Mouse (Mus musculus) embryo, embryonic 11.5 days (tissue): ENCODE measurements around the gene Ntrk3.

Experiments
- DNase-seq: peaks from one replicate; pipeline ENCODE4 v3.0.0-alpha.2; 2012; ENCODE audit warnings: low read depth, low spot score

The Ntrk3 gene

DNA sequence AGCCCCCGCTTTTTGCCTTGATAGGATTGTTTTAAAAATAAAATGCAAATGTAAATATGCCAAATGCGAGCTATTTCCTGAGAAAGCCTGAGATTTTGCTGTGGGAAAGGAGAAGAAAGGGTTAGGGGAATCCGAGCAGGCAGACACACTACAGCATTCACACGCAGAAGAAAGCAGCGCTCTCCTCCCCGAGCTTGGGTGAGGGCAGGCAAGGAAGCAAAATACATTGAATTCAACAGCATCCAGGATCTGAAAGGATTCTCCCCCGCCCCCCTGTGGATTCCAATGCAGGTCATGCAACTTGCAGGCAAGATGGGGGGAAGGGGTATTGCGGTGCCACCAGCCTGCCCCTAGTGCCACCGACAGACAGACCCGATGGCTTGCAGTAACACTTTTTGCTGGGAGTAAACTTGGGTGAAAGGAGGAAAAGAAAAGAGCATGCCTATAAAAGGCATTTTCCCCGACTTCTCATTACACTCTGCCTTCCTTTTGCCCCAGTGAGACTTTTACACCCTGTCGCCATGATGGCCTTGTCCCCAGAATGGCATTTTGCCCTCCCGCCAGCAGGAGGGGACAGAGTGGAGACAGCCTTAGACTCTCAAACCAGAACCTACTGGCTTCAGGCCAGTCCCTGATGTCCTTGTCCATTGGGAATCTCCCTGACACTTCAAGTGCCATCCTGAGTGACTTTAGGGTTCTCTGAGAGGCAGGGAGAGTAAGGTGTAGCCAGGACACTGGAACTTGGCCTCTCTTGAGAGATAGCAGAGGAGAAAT lies 158.2 kb downstream of the Ntrk3 start:
- no peak for DNase-seq

DNA sequence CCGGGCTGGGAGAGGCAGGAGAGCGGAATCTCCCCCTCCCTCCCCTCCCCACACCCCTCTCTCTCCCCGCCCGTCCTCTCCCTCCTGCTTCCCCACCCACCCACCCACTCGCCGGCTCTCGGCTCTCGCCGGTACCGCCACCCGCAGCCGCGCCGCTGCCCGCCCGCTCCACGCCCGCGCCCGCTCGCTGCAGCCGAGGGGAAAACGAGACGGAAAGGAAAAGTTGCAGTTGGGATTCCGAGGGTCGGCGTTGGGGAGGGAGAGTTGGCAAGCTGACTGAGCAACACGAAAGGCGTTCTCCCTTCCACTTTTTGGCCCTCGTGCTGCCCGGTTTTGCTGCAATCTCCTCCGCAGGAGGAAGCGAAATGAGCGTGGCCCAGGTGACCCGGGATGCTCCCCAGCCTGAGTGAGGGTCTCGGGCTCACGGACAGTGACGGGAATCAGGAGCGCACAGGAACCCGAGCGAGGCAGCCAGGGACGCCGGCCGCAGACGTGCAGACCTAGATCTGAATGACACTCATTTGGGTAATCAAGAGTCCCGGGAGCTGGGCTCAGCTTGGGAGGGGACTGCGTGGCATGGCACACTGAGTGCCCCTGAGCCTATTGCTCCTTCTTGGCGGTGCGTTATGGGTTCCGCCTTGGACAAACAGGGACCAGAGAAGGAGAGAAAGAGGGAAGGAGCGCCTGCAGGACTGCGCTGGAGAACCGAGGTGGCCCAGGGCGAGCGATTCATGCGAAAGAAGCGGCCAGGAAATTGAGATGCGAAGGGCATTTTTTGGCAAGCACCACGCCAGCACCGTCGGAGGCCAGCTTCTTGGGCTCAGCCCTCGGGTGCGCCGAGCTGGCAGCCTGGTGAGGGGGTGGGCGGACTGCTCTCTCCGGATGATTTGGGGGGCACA lies 159.1 kb downstream of the Ntrk3 start:
- DNase-seq, result no peak

- DNase-seq, result no peak
Observed at GRCm38 (mm10) chr7:78578111-78578460, 159.7 kb downstream of the Ntrk3 start.

DNA sequence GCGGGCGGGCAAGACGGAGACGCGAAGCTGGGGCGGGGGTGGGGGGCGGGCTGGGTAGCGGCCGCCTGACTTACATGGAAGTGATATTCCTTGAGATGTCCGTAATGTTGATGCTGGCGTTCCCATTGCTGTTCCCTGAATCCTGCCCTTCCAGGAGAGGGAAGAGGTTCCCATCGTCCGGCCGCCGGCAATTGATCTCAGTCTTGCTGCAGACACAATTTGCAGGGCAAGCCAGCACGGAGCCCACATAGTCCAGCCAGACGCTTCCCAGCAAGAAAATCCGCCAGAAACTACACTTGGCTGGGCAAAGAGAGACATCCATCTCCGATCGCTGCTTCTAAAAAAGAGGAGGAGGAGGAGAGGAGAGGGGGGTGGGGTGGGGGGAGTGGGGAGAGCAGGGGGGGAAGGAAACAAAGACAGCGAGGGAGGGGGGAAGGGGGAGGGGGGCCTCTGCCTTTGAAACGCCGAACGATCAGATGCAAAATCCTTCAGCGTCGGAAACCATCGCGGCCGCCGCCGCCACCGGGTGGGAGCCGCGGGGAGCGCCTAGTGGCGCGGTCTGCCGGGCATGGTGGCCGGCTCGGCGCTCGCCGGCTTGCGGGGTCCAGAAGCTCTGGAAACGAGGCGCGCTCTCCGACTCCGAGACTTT lies 160.2 kb downstream of the Ntrk3 start:
- no peak for DNase-seq

DNA sequence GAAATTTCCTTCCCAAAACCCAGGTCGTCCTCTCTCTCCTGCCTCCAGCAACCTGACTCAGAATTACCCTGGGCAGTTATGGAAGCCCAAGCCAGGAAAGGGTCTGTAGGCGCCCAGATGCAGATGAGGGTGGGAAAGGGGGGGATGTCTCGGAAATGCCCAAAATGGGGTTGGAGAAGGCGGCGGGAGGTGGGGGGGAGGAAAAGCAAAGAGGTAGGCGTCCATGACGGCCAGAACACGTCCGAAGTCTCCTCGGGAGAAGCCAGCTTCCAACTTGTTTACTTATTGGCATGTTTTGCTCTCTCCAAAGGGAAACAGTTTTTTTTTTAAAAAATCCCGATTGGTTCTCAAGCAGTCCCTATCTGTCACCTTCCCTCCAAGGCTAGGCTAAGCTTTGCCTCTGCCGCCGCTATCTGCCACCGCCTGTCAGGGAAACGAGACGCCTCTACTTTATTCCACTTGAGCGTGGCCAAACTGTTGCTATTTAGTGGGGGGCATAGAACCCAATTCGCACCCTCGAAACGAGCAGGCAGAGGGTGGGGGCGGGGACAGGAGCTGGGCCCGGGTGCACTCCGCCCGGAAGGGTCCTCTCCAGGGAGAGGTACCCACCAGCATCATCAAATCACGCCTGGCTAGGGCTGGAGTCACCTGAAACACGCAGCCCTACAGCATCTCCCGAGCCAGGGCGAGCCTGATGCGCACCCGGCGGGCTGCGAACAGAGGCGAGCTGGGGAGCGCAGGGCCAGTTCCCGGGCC lies 160.9 kb downstream of the Ntrk3 start:
- no peak for DNase-seq

DNA sequence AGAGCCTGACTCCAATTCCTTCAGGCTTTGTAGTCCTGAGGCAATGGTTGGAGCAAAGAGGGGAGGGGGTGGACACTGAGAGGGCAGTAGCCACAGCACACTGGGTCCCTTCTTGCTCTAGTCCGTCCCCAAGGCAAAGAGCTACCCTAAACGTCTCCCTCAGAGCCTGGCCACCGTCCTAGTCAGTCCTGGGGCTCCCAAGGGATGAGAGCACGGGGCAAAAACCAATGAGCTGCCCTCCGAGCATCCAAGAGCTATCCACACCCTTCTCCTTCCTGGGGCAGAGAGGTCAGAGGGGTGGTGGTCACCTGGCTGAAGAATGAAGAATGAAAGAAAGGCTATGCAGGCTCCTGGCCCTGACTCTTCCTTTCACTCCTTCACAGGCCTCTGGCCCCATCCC lies 161.6 kb downstream of the Ntrk3 start:
- DNase-seq, result no peak

DNA sequence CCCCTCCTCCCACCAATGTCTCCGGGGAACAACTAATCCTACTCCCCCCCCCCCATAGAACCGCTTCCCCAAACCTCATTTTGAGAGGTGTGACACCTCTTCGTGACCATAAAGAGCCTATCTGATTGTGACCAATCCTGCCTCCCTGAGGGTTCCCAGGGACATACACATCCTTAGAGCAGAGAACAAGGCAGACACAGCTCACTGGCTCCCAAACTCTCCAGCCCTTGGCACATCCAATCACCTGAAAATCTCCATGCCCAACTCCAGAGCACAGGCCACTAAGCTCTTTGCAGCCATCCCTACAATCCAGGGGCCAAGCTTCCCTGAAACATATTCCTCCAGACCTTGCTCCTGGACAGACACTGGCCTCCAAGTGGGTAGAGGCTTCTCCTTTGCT lies 162.3 kb downstream of the Ntrk3 start:
- no peak for DNase-seq

- DNase-seq, result no peak
Observed at GRCm38 (mm10) chr7:78571196-78571595, 166.6 kb downstream of the Ntrk3 start.

GRCm38 (mm10) chr7:78569255-78569618 lies 168.6 kb downstream of the Ntrk3 start:
- no peak for DNase-seq

- DNase-seq, result peak; percentile 55
Observed at GRCm38 (mm10) chr7:78568411-78569254, 169.2 kb downstream of the Ntrk3 start.

GRCm38 (mm10) chr7:78566617-78567016 lies 171.2 kb downstream of the Ntrk3 start:
- no peak for DNase-seq

DNA sequence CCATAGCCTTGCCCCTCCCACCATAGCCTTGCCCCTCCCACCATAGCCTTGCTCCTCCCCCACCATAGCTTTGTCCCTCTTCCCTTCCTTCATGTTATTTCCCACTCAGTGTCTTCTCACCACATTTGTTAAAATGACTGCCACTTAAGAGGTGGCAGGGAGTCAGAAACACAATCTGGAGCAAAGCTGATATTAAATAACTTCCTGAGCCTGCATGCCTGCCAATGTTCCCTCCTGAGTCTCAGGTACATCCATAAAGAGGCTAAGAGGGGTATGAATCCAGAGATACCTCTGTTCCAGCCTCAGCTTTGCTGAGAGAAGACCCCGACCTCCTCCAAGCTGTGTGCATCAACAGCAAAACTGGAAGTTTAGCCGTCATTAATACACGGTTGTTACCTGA lies 172.4 kb downstream of the Ntrk3 start:
- no peak for DNase-seq

DNA sequence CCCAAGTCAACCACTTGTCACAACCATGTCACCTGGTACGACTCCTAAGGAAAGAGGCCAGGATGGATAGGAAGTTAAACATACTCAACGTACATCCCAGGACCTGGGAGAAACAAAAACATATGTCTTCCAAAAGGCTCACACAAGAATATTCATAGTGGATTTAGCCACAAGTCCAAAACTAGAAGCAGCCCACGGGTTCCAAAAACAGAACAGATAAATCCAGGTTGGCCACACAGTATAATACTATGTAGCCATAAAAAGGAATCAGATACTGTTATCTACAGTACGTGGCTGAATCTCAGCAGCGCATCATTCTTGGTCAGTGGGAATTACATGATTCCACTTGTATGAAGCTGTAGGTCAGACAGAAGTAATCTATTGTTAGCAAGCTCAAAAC lies 179.3 kb downstream of the Ntrk3 start:
- no peak for DNase-seq

DNA sequence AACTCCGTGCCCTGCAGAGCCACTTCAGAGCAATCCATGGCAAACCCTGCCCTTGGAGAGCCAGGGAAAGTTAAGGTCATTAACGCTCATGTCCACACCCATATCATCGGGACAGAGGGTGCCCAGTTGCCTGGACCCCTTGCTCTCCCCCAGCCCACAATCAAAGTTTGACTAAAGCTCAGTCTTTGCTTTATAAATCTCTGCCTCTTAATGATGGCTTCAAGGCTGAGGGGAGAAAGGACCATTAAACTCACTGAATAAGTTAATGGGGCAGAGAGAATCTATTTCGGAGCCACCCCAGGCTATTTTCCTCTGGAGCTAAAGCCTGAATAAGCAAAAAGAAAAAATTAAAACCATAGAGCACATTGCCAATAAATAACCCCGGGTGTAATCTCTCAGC lies 182.3 kb downstream of the Ntrk3 start:
- DNase-seq, result no peak

DNA sequence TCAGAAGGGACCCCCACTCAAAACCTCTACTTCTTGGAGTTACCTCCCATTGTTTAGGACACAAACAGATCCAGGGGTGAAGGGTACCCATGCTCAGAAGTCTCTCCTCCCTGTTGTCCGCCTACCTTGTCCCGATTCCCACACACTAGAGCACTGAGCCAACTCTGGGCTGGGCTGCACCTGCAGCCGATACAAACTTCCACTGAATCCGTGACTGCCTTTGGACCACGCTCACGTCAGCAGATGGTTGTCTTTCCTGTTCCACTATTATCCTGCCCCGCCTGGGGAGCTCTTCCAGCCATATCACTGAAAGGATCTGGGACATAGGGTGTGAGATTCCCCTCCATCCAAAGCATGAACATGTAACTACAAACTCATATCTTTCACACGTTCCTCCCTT lies 188.4 kb downstream of the Ntrk3 start:
- DNase-seq, result no peak

- no peak for DNase-seq
Observed at GRCm38 (mm10) chr7:78548721-78549120, 189.1 kb downstream of the Ntrk3 start.

DNA sequence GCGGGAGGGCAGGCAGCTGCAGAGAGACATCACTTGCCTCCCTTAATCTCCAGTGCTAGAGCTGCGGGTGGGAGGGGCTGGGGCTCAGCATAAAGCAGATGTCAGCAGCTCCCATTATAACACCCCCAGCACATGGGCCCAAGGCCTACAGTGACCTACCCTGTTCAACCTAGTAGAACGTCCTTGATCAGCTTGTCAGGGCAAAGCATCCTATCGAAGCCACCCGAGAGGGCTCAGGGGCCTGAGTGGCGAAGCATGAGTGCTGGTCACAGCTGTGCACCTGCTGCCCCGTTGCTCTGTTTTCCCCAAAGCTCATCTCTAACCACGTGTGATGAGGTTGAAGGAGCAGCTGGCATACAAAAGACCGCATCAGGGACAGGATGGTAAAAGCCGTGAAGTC lies 191.3 kb downstream of the Ntrk3 start:
- DNase-seq, result no peak

GRCm38 (mm10) chr7:78542468-78542867 lies 195.3 kb downstream of the Ntrk3 start:
- DNase-seq, result no peak

GRCm38 (mm10) chr7:78530286-78530685 lies 207.5 kb downstream of the Ntrk3 start:
- no peak for DNase-seq

- no peak for DNase-seq
Observed at GRCm38 (mm10) chr7:78528008-78528407, 209.8 kb downstream of the Ntrk3 start.

DNA sequence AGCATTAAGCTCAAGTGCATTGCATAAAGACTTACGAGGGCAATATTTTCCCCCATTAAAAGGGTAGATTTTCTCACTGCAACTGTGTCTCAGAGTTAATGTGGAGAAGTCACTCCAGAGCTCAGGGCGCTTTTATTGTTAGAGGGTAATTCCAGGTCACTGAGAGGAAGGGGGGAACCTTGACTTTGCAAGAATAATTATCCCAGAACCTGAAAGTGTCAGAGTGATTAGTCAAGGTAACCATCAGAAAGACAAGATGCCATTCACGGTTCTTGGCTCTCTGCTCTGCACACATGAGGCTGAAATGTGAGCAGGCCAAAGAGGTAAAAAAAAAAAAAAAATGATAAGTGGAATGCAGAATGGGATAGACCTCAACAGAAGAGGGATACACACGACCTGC lies 210.2 kb downstream of the Ntrk3 start:
- no peak for DNase-seq
